Mouse (Mus musculus): Measurements from ENCODE around the gene Acvr1.

DNA sequence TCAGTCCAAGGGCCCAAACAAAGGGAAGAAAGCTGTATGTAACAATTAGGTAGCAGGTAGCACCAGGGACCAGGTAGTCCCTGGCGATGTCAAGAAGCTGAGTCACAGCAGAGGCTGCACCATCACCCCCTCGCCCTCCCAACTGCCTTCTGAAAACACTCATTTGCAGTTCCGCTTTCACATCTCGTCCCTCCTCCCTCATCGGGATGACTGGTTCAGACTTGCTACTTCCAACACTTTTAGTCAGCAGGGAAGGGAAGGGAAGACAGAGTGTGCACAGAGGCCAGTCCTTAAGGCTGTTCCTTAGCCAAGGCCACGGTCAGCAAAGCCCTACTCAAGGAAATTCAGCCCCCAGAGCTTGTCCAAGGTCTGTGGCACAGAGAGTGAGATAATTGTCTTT, 86.2 kb downstream of the Acvr1 start:
- no peak for TF ChIP-seq CTCF (IDR thresholded peaks at IDR 0.05; ENCODE audit: insufficient read depth, low read depth, low read length)
- TF ChIP-seq POLR2A (IDR thresholded peaks at IDR 0.05; ENCODE audit: insufficient read depth, low read depth, low read length) = no peak
